Mouse (Mus musculus): ENCODE measurements around the gene Nfasc.
A peak's percentile ranks its signal among the peaks of the same experiment; 100 is the strongest.

Gene Nfasc

GRCm38 (mm10) chr1:132581845-132582839 is 159.5 kb downstream of the Nfasc start:
- peak; percentile 49 for DNase-seq (ENCODE audit: low spot score)

- no peak for DNase-seq (ENCODE audit: low spot score)
Observed at GRCm38 (mm10) chr1:132580063-132580462, 161.5 kb downstream of the Nfasc start.

- DNase-seq (ENCODE audit: low spot score) = no peak
Observed at GRCm38 (mm10) chr1:132576845-132577244, 164.8 kb downstream of the Nfasc start.

DNA sequence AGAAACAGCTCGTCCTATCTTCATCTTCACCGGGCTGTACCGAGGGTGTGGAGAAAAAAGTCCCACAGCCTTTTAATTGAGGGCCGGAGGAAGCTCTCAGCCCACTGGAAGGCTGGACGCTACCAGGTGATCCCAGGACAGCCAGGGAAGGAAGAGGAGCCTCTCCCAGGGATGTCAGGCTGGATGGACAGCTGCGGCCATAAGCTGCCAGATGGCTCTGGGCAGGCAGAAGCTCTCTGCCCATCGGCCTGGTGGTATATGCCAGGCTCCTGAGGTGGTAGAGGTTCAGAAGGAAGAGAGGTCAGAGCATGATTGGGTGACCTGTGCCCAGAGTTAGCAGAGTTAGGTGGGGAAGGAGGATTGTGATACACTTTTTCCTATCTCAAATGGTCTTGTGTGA is 168.7 kb downstream of the Nfasc start:
- no peak for DNase-seq (ENCODE audit: low spot score)

GRCm38 (mm10) chr1:132571613-132572012 is 170.0 kb downstream of the Nfasc start:
- no peak for DNase-seq (ENCODE audit: low spot score)

DNA sequence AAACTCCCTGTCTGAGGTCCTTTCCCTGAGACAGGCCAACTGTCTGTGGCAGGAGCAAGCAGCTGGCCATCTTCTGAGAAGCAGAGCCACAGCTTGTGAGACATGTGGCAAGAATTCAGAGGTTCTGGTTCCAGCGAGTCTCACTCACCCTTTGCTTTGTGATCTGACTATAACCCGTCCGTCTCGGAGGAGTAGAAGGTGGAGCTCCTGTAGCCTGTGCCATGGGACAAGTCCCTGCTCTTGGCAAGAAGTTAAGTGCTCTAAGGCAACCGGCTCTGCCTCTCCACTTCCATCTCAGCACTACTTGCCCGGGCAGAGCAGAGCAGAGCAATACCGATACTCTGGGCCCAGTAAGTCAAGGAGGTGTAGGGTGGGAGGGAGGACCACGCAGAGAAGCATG is 170.7 kb downstream of the Nfasc start:
- no peak for DNase-seq (ENCODE audit: low spot score)

DNA sequence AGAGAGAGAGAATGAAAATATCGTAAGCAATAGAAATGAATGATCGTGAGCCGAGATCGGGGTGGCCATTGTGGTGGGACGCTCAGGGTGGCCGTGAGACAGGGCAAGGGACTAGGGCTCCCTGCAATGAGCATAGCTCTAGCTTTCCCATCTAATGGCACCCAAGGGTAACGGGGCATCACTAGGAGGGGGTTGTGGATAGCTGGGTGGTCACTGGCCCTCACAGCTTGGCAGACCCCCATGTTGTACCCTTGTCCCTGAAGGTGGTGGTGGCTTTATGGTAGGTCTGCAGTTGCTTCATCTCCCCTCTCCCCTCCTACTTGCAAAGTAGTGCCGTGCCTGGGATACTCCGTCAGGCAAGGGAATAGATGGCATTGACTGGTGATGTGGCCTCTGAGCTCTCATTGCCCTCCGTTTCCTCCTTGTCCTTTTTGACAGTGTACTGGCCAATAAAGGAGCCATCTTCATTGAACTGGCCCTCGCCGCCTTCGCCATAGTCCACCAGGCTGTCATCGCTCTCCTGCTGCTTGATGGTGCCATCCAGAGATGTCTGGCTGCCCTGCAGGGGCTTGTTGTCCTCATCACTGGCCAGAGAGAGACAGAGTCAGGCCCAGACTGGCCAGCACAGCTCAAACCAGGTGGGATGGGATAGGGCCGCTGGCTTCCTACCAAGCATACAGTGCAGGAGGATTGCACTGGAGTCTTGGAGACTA is 171.4 kb downstream of the Nfasc start:
- DNase-seq (ENCODE audit: low spot score) = no peak

DNA sequence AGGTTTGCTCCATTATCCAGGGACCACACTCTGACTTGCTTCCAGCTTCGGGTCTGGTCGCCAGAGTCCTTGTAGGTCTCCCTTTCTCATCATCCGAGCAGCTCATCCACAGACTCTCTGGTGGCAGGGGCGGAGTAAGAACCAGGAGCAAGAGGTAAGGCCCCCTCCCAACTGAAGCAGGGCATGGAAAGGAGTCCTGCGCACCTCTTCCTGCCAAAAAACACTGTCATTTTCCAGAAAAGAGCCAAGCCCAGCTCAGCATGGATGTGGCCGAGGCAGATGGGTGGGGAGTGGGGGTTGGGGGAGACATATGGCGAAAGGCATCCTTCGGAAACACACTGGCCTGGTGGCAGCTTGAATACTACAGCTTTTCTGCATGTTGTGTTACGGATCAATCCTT is 172.1 kb downstream of the Nfasc start:
- no peak for DNase-seq (ENCODE audit: low spot score)

DNA sequence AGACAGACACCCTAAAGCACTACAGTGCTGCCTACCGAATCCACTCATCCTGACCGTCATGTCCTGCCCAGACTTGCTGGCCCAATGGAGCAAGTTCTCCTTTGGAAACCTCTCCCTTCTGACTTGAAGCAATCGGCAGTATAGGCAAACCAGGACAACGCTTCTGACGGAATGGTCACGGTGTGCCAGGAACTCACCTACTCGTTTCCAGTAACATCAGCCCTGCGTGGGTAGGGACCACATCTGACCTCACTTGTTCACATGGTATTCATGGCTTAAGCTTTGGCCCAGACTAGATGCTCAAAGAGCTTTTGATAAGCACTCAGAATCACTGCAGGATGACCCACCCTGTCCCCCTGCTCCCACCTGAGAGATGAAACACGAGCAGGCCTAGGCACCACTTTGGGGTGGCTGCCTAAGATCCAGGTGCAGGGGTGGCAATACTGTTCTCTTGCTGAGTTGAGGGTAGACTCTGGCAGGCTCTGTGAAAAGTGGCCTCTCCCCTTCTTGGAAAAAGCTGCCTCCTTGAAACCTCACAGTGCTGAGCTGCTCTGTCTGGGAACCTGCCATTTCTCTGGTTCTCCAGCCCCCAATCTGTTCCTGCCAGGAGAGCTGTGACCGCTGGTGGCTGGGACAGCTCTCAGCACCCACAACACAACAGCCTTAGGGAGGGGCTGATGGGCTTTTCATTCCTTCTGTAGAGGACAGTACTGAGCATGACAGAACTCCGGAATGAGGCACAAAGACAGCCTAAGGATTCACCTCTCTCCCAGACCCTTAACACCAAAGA is 174.1 kb downstream of the Nfasc start:
- DNase-seq (ENCODE audit: low spot score) = no peak

GRCm38 (mm10) chr1:132565766-132566165 is 175.8 kb downstream of the Nfasc start:
- DNase-seq (ENCODE audit: low spot score) = no peak

- DNase-seq (ENCODE audit: low spot score) = no peak
Observed at GRCm38 (mm10) chr1:132564946-132565345, 176.7 kb downstream of the Nfasc start.

DNA sequence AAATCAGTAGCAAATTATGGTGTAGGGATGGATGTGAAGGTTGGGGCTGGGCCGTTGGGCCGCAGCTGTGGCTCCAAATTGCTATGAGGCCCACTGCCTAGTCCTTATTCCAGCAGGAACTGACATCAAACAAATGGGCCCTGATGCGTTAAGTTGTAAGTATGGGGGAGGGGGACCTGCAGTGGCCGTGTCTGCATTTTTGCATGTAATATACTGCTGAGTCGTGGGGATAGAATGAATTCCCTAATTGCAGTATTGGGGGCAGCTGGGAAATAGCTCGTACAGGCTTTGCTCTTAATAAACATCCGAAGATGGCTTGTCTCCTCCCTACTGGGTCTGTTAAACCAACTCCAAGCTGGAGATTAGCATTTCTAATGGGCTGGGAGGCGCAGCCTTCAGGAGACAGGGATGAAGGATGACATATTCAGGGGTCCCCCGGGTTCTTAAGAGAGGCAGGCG is 179.2 kb downstream of the Nfasc start:
- DNase-seq (ENCODE audit: low spot score) = peak; percentile 50

DNA sequence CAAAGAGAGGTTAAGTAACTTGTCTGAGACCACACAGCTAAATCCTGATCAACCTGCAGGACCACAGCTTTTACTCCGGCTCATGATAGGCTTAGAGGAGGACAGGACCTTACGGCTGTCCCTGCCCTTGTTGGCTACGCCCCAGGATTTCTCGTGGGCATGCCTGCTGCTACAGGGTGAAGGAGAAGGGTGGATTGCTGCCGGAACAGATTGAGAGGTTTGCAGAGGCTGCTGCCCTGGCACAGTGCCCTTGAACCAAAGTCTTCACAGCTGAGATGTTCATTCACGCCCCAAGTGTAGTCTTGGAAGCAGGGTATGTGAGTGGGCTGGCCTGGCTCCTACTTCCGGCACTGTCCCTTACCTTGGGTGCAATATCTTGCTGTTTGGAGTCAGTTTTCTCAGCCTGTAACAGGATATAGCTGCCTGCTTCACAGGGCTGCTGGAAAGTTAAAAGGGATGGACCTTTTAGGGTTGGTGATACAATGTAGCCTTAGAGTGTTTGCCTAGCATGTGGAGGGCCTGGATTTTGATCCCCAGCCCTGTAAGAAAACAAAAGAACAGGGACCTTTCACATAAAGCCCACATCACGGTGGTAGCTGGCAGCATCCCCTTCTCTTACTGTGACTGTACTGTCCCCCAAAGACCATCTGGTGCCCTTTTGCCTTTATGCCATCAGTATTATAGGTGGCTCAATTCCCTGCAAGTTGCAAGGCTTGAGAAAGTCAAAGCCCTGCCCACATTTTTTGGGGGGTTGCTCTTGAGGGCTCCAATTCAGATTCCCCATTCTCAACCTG is 180.5 kb downstream of the Nfasc start:
- DNase-seq (ENCODE audit: low spot score) = no peak

DNA sequence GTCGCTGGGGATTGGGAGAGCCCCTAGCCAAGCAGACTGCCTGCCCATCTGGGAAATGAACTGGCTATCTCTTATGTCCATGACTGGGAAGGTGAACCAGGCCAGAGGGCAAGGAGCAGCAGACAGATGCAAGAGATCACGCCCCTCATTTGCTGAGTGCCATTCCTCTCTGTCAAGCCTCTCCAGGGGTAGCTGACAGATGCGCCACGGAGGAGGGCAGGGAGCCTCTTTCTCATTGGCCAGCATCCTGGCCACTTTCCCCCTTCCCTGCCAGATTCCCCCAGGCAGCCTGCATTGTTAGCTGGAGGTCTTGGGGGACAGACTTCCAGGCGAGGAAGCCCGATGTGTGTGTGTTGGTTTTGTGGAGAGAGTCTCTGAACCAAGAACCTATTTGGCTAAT is 182.6 kb downstream of the Nfasc start:
- peak; percentile 65 for DNase-seq (ENCODE audit: low spot score)

DNA sequence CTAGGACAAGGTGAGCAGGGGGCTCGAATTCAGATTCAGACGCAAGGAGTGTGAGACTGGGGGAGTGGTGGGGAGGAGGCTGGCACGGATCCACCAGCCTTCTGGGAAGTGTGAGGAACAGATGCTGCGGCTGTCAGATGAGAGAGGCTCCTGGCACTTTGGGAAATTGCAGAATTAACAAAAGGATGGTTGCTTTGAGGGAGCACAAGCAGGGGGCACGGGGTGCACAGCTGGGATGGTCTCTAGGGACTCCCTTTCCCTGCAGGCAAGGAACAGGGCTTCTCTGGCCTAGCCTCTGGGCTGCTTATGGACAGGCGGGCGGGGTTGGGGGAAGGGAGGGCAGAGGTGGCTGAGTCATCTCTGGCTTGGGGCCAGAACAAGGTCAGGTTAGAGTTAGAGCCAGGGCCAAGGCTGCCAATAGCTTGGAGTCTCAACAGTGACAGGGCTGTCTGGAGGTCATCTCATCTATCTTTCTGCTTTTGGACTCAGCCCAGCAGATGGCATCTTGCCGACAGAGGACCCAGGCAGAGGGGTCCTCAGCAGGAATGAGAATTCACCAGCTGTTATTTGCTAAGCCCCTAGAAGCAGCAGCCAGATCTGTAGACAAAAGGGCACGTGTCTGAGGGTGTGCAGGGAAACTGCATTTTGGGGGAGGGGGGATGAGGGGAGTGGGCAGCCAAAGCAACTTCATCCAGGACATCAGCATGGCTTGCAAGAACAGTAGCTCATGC is 183.5 kb downstream of the Nfasc start:
- DNase-seq (ENCODE audit: low spot score) = peak; percentile 73

DNA sequence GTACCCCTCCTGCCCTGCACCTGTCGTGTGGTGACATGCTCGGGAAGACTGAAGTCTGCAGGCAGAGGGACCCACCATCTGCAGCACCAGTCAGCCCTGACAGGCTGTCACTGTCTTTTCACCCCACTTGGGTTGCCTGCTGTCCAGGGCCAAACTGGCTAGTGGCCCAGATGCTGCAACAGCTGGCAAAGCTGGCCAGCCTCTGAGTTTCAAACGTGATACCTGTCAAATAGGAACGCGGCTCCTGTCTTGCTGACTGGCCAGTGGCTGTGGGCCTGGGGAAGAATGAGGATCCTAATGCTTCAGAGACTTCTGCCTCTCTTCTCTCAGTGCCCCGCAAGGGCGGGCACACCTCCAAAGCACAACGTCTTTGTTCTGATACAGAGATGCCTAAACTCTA is 197.8 kb downstream of the Nfasc start:
- no peak for DNase-seq (ENCODE audit: low spot score)

DNA sequence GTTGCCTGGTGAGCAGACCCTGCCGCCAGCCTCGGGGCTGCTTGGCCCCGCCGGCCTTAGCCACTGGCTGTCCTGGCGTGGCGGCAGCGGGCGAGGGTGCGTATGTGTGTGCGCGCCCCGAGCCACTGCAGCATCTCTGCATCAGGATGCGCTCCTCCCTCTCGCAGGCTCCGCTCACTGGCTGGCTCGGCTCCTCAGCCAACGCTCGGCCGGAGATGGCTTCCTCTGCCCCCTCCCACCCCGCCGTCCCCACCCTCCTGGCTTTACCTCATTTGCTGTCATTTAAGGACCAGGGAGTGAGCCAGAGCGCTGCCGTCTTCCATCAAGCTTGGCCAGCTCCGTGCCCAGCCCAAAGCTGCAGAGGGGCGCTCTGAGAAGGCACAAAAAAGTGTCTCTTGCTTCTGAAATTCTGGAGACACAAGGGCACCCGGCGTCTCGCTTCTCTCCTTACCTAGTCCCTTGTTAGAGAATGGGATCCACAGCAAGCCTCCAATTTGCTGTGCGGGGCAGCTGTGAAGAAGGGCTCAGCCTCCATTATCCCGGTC is 198.8 kb downstream of the Nfasc start, which contains the start of gene Cntn2:
Gene Cntn2 (minus strand): TSS at position 495 of the 545 bp plus-strand sequence.
- peak; percentile 68 for DNase-seq (ENCODE audit: low spot score)

- DNase-seq (ENCODE audit: low spot score) = no peak
Observed at GRCm38 (mm10) chr1:132541824-132542599, 199.6 kb downstream of the Nfasc start.

GRCm38 (mm10) chr1:132541171-132541823 is 200.3 kb downstream of the Nfasc start:
- DNase-seq (ENCODE audit: low spot score) = peak; percentile 54

Data from retina, embryonic 14.5 days (tissue).